ENCODE assay signal across 25 mouse cellular contexts in genomic region chr16:30055361-30055889, GRCm38 (mm10). TPM values are rescaled to one million over a fixed set of nuclear protein-coding genes. Genes with fewer than 3 reads are reported as not detected.
A peak's percentile ranks its signal among the peaks of the same experiment; 100 is the strongest.
DNase-seq lines count a peak whose midpoint lies in the region; ATAC-seq and TF ChIP-seq lines count a peak whose summit lies in the region.
"Had no signal": no experiment of that assay in that cellular context is flagged by ENCODE, and none has a peak within 500 bp of the region (broad histone marks: within the 10 kb centered on the region; RNA-seq: fewer than 3 reads in every experiment).

No protein-coding gene starts in this region.

- WGBS in lung, postnatal 0 days = 50% methylated on average over 10 of the region's 10 CpGs
- WGBS in intestine, embryonic 14.5 days = 48% methylated on average over 10 of the region's 10 CpGs
- WGBS in stomach, embryonic 14.5 days = 48% methylated on average over 10 of the region's 10 CpGs
- WGBS in limb, embryonic 10.5 days = 48% methylated on average over 10 of the region's 10 CpGs

- no peaks in the 10 kb centered on the region for H3K36me3 ChIP-seq in lung, postnatal 0 days (ENCODE audit: insufficient read depth, low read length)
- H3K36me3 ChIP-seq in intestine, embryonic 14.5 days (ENCODE audit: control insufficient read depth, insufficient read depth, low read length) = no peaks in the 10 kb centered on the region
- no peaks in the 10 kb centered on the region for H3K36me3 ChIP-seq in stomach, embryonic 14.5 days (ENCODE audit: control insufficient read depth, insufficient read depth, low read length)
- no peaks in the 10 kb centered on the region for H3K36me3 ChIP-seq in limb, embryonic 10.5 days
- H3K36me3 ChIP-seq: heart, embryonic 12.5 days; hindbrain, embryonic 13.5 days had no signal

- H3K9me3 ChIP-seq in lung, postnatal 0 days (ENCODE audit: low read length) = no peaks in the 10 kb centered on the region
- no peaks in the 10 kb centered on the region for H3K9me3 ChIP-seq in intestine, embryonic 14.5 days (ENCODE audit: control insufficient read depth, low read length)
- no peaks in the 10 kb centered on the region for H3K9me3 ChIP-seq in stomach, embryonic 14.5 days (ENCODE audit: control insufficient read depth, low read depth, low read length)
- H3K9me3 ChIP-seq in limb, embryonic 10.5 days (replicated peaks) = no peaks in the 10 kb centered on the region
- H3K9me3 ChIP-seq: forebrain, embryonic 13.5 days; heart, embryonic 12.5 days; hindbrain, embryonic 13.5 days had no signal

- H3K27me3 ChIP-seq in lung, postnatal 0 days (replicated peaks; ENCODE audit: insufficient read depth, low read length) = no peaks in the 10 kb centered on the region
- no peaks in the 10 kb centered on the region for H3K27me3 ChIP-seq in intestine, embryonic 14.5 days (replicated peaks; ENCODE audit: control insufficient read depth, insufficient read depth, low read length)
- no peaks in the 10 kb centered on the region for H3K27me3 ChIP-seq in stomach, embryonic 14.5 days (ENCODE audit: control insufficient read depth, insufficient read depth, low read length)
- peaks cover 50% of the 10 kb centered on the region for H3K27me3 ChIP-seq in limb, embryonic 10.5 days (ENCODE audit: low read depth, poor library complexity, severe bottlenecking)
- H3K27me3 ChIP-seq: Patski had no signal

- TF ChIP-seq EP300 in lung, postnatal 0 days (IDR thresholded peaks at IDR 0.05) = no peak

- no peak overlapping the region for H3K4me2 ChIP-seq in lung, postnatal 0 days (replicated peaks; ENCODE audit: low read depth, low read length)
- H3K4me2 ChIP-seq in intestine, embryonic 14.5 days (ENCODE audit: low read length) = peak overlapping the region; percentile 21; the same call in 1 of the 2 replicates
- H3K4me2 ChIP-seq in stomach, embryonic 14.5 days (replicated peaks; ENCODE audit: low read depth, low read length) = no peak overlapping the region
- H3K4me2 ChIP-seq: forebrain, embryonic 13.5 days; heart, embryonic 12.5 days; hindbrain, embryonic 13.5 days had no signal

- TF ChIP-seq CTCF in lung, postnatal 0 days (IDR thresholded peaks at IDR 0.05) = no peak

- DNase-seq in lung, postnatal 0 days (ENCODE audit: low spot score) = no peak
- no peak for DNase-seq in lung, postnatal 25 days (ENCODE audit: low spot score)
- DNase-seq in intestine, embryonic 14.5 days (ENCODE audit: low spot score) = peak; percentile 74
- no peak for DNase-seq in cerebellum, adult 9-11 months
- DNase-seq in limb, embryonic 10.5 days (ENCODE audit: low spot score) = no peak
- DNase-seq in thymus, postnatal 0 days (ENCODE audit: low spot score) = no peak
- DNase-seq: adrenal gland, adult 8-10 months; cerebellum, adult 8-10 months; cerebellum, postnatal 36 days; gastrocnemius, postnatal 25 days; heart, adult 2 months; heart, postnatal 4 days; kidney, adult 8-10 months; kidney, postnatal 10 days; layer of hippocampus, postnatal 36 days; liver; midbrain, embryonic 14.5 days; thymus, adult 2 months had no signal

- no peak for ATAC-seq in lung, postnatal 0 days
- ATAC-seq in intestine, embryonic 14.5 days (replicated peaks; ENCODE audit: low FRiP score, low TSS enrichment, low read depth) = peak; percentile 66
- no peak for ATAC-seq in stomach, embryonic 14.5 days (ENCODE audit: insufficient number of reproducible peaks, insufficient read depth, low FRiP score, low read depth)
- ATAC-seq: activated CD4-positive, CD25-positive, alpha-beta regulatory T cell, adult 4 months; forebrain, embryonic 13.5 days; Patski had no signal

- peaks cover 14% of the 10 kb centered on the region; the same call in 1 of the 2 replicates for H3K4me1 ChIP-seq in lung, postnatal 0 days (ENCODE audit: insufficient read depth, low read depth, low read length)
- H3K4me1 ChIP-seq in intestine, embryonic 14.5 days (replicated peaks; ENCODE audit: control insufficient read depth, insufficient read depth, low read length) = peaks cover 27% of the 10 kb centered on the region
- H3K4me1 ChIP-seq in stomach, embryonic 14.5 days (ENCODE audit: control insufficient read depth, insufficient read depth, low read length) = peaks cover 31% of the 10 kb centered on the region
- peaks cover 57% of the 10 kb centered on the region for H3K4me1 ChIP-seq in limb, embryonic 10.5 days

- H3K27ac ChIP-seq in lung, postnatal 0 days (ENCODE audit: low read length) = peak overlapping the region; percentile 38; the same call in 1 of the 2 replicates
- H3K27ac ChIP-seq in intestine, embryonic 14.5 days (ENCODE audit: low read depth) = peak overlapping the region; percentile 84
- peak overlapping the region; percentile 66; the same call in 1 of the 2 replicates for H3K27ac ChIP-seq in stomach, embryonic 14.5 days (ENCODE audit: low read length)
- H3K27ac ChIP-seq in limb, embryonic 10.5 days = no peak overlapping the region
- H3K27ac ChIP-seq: forebrain, embryonic 13.5 days; heart, adult 2 months; hindbrain, embryonic 13.5 days; liver, embryonic 14.5 days had no signal

- no peak overlapping the region for H3K9ac ChIP-seq in lung, postnatal 0 days (replicated peaks; ENCODE audit: low read depth)
- H3K9ac ChIP-seq in intestine, embryonic 14.5 days (ENCODE audit: low read length) = no peak overlapping the region
- H3K9ac ChIP-seq in stomach, embryonic 14.5 days (replicated peaks; ENCODE audit: low read depth, low read length) = no peak overlapping the region
- H3K9ac ChIP-seq: forebrain, embryonic 13.5 days; heart, embryonic 12.5 days; hindbrain, embryonic 13.5 days; liver, embryonic 14.5 days had no signal

- H3K4me3 ChIP-seq in lung, postnatal 0 days (ENCODE audit: low read depth, low read length) = no peak overlapping the region
- no peak overlapping the region for H3K4me3 ChIP-seq in intestine, embryonic 14.5 days (ENCODE audit: low read depth, low read length)
- no peak overlapping the region for H3K4me3 ChIP-seq in stomach, embryonic 14.5 days (ENCODE audit: low read depth, low read length)
- no peak overlapping the region for H3K4me3 ChIP-seq in limb, embryonic 10.5 days
- H3K4me3 ChIP-seq: forebrain, embryonic 13.5 days; heart, adult 2 months; heart, embryonic 12.5 days; hindbrain, embryonic 13.5 days had no signal

RNA-seq across cellular contexts. Expression of gene Hes1, which starts 8.8 kb away (rescaled TPM):
- 89.1 and 93.9 TPM in 2 replicates for polyA plus RNA-seq in lung, postnatal 0 days (2015; fragmentation: Nextera tagmentation; extraction: Ambion mirVana)
- 61.0 and 67.2 TPM in 2 replicates for polyA plus RNA-seq in intestine, embryonic 14.5 days (2014; fragmentation: Nextera tagmentation; extraction: Ambion mirVana)
- 74.1 and 75.8 TPM in 2 replicates for polyA plus RNA-seq in stomach, embryonic 14.5 days (2014; fragmentation: Nextera tagmentation; extraction: Ambion mirVana)
- polyA plus RNA-seq in limb, embryonic 10.5 days (2016; fragmentation: Nextera tagmentation; extraction: Ambion mirVana) = 39.5 and 45.5 TPM in 2 replicates
- polyA plus RNA-seq in thymus, postnatal 0 days (2015; fragmentation: Nextera tagmentation; extraction: Ambion mirVana) = 35.6 and 36.3 TPM in 2 replicates
- polyA plus RNA-seq: activated CD4-positive, CD25-positive, alpha-beta regulatory T cell, adult 4 months had no signal
